Mouse (Mus musculus): ENCODE measurements at regions not wholly inside any gene's neighbourhood (a gene's known extent, or its start where the extent isn't known, plus 50 kb on each side); places are given as distances from the start of the nearest gene placed in this dataset.

GRCm38 (mm10) chr12:10582840-10583614, 192.5 kb downstream of the Rdh14 start:
- WGBS (ENCODE audit: insufficient replicate concordance): 44% methylated on average over 4 of the region's 4 CpGs
- H3K36me3 ChIP-seq: no peaks in the 10 kb centered on the region
- H3K9ac ChIP-seq: no peak overlapping the region
- no peaks in the 10 kb centered on the region for H3K4me1 ChIP-seq (replicated peaks)
- H3K27me3 ChIP-seq: no peaks in the 10 kb centered on the region
- no peak overlapping the region for H3K4me2 ChIP-seq
- no peak for DNase-seq
- H3K4me3 ChIP-seq (replicated peaks): no peak overlapping the region
- no peak for ATAC-seq (ENCODE audit: low read depth)
- H3K9me3 ChIP-seq (replicated peaks): no peaks in the 10 kb centered on the region
- no peak overlapping the region for H3K27ac ChIP-seq

GRCm38 (mm10) chr12:10584026-10584425, 193.5 kb downstream of the Rdh14 start:
- H3K27me3 ChIP-seq: no peaks in the 10 kb centered on the region
- ATAC-seq (ENCODE audit: low read depth): no peak
- DNase-seq: no peak
- no peak overlapping the region for H3K27ac ChIP-seq
- no peaks in the 10 kb centered on the region for H3K9me3 ChIP-seq (replicated peaks)
- no peak overlapping the region for H3K9ac ChIP-seq
- no peaks in the 10 kb centered on the region for H3K36me3 ChIP-seq
- H3K4me1 ChIP-seq (replicated peaks): no peaks in the 10 kb centered on the region
- 63% methylated on average over 7 of the region's 7 CpGs for WGBS (ENCODE audit: insufficient replicate concordance)
- H3K4me2 ChIP-seq: no peak overlapping the region
- H3K4me3 ChIP-seq (replicated peaks): no peak overlapping the region

- Histone ChIP-seq H3K9me3 (replicated peaks) (no peaks in the 10 kb centered on the region), H3K4me2 (no peak overlapping the region), H3K27me3 (no peaks in the 10 kb centered on the region), H3K27ac (no peak overlapping the region), H3K9ac (no peak overlapping the region), H3K36me3 (no peaks in the 10 kb centered on the region), H3K4me3 (replicated peaks) (no peak overlapping the region), H3K4me1 (replicated peaks) (no peaks in the 10 kb centered on the region)
- ATAC-seq (ENCODE audit: low read depth) (no peak), DNase-seq (peak; percentile 5)
- WGBS (ENCODE audit: insufficient replicate concordance): 35% methylated on average over 8 of the region's 8 CpGs
These were observed 199.0 kb downstream of the Rdh14 start for GRCm38 (mm10) chr12:10589537-10589936.

GRCm38 (mm10) chr12:10597976-10598746, 207.6 kb downstream of the Rdh14 start:
- 10% methylated on average over 7 of the region's 7 CpGs for WGBS (ENCODE audit: insufficient replicate concordance)
- no peak overlapping the region for H3K4me2 ChIP-seq

GRCm38 (mm10) chr12:10600111-10600510, 209.5 kb downstream of the Rdh14 start:
- Histone ChIP-seq H3K9me3 (replicated peaks) (no peaks in the 10 kb centered on the region), H3K36me3 (no peaks in the 10 kb centered on the region), H3K9ac (no peak overlapping the region), H3K4me3 (replicated peaks) (no peak overlapping the region), H3K4me2 (no peak overlapping the region), H3K4me1 (replicated peaks) (no peaks in the 10 kb centered on the region), H3K27me3 (no peaks in the 10 kb centered on the region), H3K27ac (no peak overlapping the region)
- WGBS (ENCODE audit: insufficient replicate concordance): 64% methylated on average over 6 of the region's 6 CpGs
- ATAC-seq (ENCODE audit: low read depth) (no peak), DNase-seq (no peak)

More at GRCm38 (mm10) chr12:10597976-10598746, 207.6 kb downstream of the Rdh14 start:
- H3K27me3 ChIP-seq: no peaks in the 10 kb centered on the region
- H3K9ac ChIP-seq: no peak overlapping the region
- no peak for ATAC-seq (ENCODE audit: low read depth)
- H3K9me3 ChIP-seq (replicated peaks): no peaks in the 10 kb centered on the region
- DNase-seq: no peak
- H3K4me1 ChIP-seq (replicated peaks): no peaks in the 10 kb centered on the region
- H3K27ac ChIP-seq: no peak overlapping the region
- no peak overlapping the region for H3K4me3 ChIP-seq (replicated peaks)
- no peaks in the 10 kb centered on the region for H3K36me3 ChIP-seq

GRCm38 (mm10) chr12:10618319-10618718, 227.7 kb downstream of the Rdh14 start:
- ATAC-seq (ENCODE audit: low read depth): no peak
- no peaks in the 10 kb centered on the region for H3K9me3 ChIP-seq (replicated peaks)
- no peak for DNase-seq

GRCm38 (mm10) chr12:10620541-10620940, 230.0 kb downstream of the Rdh14 start:
- H3K9ac ChIP-seq: no peak overlapping the region
- WGBS (ENCODE audit: insufficient replicate concordance): 72% methylated on average over 3 of the region's 3 CpGs
- no peak for ATAC-seq (ENCODE audit: low read depth)
- H3K9me3 ChIP-seq (replicated peaks): no peaks in the 10 kb centered on the region
- no peak overlapping the region for H3K4me3 ChIP-seq (replicated peaks)
- no peaks in the 10 kb centered on the region for H3K27me3 ChIP-seq
- no peak overlapping the region for H3K4me2 ChIP-seq
- H3K27ac ChIP-seq: no peak overlapping the region
- no peaks in the 10 kb centered on the region for H3K36me3 ChIP-seq
- DNase-seq: no peak
- no peaks in the 10 kb centered on the region for H3K4me1 ChIP-seq (replicated peaks)

More at GRCm38 (mm10) chr12:10618319-10618718, 227.7 kb downstream of the Rdh14 start:
- no peak overlapping the region for H3K4me2 ChIP-seq
- no peaks in the 10 kb centered on the region for H3K36me3 ChIP-seq
- no peak overlapping the region for H3K27ac ChIP-seq
- H3K27me3 ChIP-seq: no peaks in the 10 kb centered on the region
- H3K4me1 ChIP-seq (replicated peaks): no peaks in the 10 kb centered on the region
- no peak overlapping the region for H3K9ac ChIP-seq
- H3K4me3 ChIP-seq (replicated peaks): no peak overlapping the region

- H3K9ac ChIP-seq: no peak overlapping the region
- H3K9me3 ChIP-seq (replicated peaks): no peaks in the 10 kb centered on the region
- ATAC-seq (ENCODE audit: low read depth) (no peak), DNase-seq (no peak)
- H3K27me3 ChIP-seq: no peaks in the 10 kb centered on the region
- H3K36me3 ChIP-seq: no peaks in the 10 kb centered on the region
- no peak overlapping the region for H3K27ac ChIP-seq
- no peak overlapping the region for H3K4me2 ChIP-seq
- H3K4me1 ChIP-seq (replicated peaks): no peaks in the 10 kb centered on the region
- no peak overlapping the region for H3K4me3 ChIP-seq (replicated peaks)
- WGBS (ENCODE audit: insufficient replicate concordance): 54% methylated on average over 3 of the region's 3 CpGs
These were observed 248.0 kb downstream of the Rdh14 start for GRCm38 (mm10) chr12:10638591-10638990.

- no peak overlapping the region for H3K4me3 ChIP-seq (replicated peaks)
- WGBS (ENCODE audit: insufficient replicate concordance): 62% methylated on average over 6 of the region's 6 CpGs
- H3K27me3 ChIP-seq: no peaks in the 10 kb centered on the region
- H3K36me3 ChIP-seq: no peaks in the 10 kb centered on the region
- no peaks in the 10 kb centered on the region for H3K9me3 ChIP-seq (replicated peaks)
- H3K4me1 ChIP-seq (replicated peaks): no peaks in the 10 kb centered on the region
- no peak for DNase-seq
- ATAC-seq (ENCODE audit: low read depth): no peak
- H3K4me2 ChIP-seq: no peak overlapping the region
- H3K9ac ChIP-seq: no peak overlapping the region
- no peak overlapping the region for H3K27ac ChIP-seq
These were observed 264.1 kb downstream of the Rdh14 start for GRCm38 (mm10) chr12:10654466-10655184.

GRCm38 (mm10) chr12:10655185-10655544, 264.6 kb downstream of the Rdh14 start:
- Histone ChIP-seq H3K4me2 (no peak overlapping the region), H3K9ac (no peak overlapping the region), H3K4me1 (replicated peaks) (no peaks in the 10 kb centered on the region), H3K27ac (no peak overlapping the region), H3K9me3 (replicated peaks) (no peaks in the 10 kb centered on the region), H3K36me3 (no peaks in the 10 kb centered on the region), H3K27me3 (no peaks in the 10 kb centered on the region), H3K4me3 (replicated peaks) (no peak overlapping the region)
- ATAC-seq (ENCODE audit: low read depth) (no peak), DNase-seq (no peak)

- DNase-seq: no peak
- Histone ChIP-seq H3K4me3 (replicated peaks) (no peak overlapping the region), H3K4me1 (replicated peaks) (no peaks in the 10 kb centered on the region), H3K36me3 (no peaks in the 10 kb centered on the region), H3K9ac (no peak overlapping the region), H3K4me2 (no peak overlapping the region), H3K27me3 (no peaks in the 10 kb centered on the region), H3K27ac (no peak overlapping the region), H3K9me3 (replicated peaks) (no peaks in the 10 kb centered on the region)
- no peak for ATAC-seq (ENCODE audit: low read depth)
- WGBS (ENCODE audit: insufficient replicate concordance): 51% methylated on average over 2 of the region's 2 CpGs
These were observed 268.3 kb downstream of the Rdh14 start for GRCm38 (mm10) chr12:10658826-10659225.
